Mouse (Mus musculus) adrenal gland, adult (tissue): Measurements from ENCODE around the gene Ooep.
"Not testable (repeated sequence)": the region's sequence is repeated elsewhere in the genome, so short reads cannot be mapped to it uniquely, and the experiment has no call there.

Source experiments
- DNase-seq, 2 experiments: peaks; one replicate each; pipeline ENCODE4 v3.0.0; 2022 to 2023; ENCODE audit warnings: low spot score in 1 of 2; ENCODE audit not compliant: inconsistent age in 2 of 2

Gene Ooep

GRCm38 (mm10) chr9:78367959-78368358, 10.6 kb downstream of the Ooep start, which contains the start of gene Dppa5a:
Gene Dppa5a, minus strand, starts transcription at chr9:78368177.
- DNase-seq = not testable (repeated sequence)

GRCm38 (mm10) chr9:78365850-78366544, 12.5 kb downstream of the Ooep start:
- no peak for DNase-seq

- DNase-seq = no peak
Observed at GRCm38 (mm10) chr9:78364701-78365100, 13.8 kb downstream of the Ooep start.

DNA sequence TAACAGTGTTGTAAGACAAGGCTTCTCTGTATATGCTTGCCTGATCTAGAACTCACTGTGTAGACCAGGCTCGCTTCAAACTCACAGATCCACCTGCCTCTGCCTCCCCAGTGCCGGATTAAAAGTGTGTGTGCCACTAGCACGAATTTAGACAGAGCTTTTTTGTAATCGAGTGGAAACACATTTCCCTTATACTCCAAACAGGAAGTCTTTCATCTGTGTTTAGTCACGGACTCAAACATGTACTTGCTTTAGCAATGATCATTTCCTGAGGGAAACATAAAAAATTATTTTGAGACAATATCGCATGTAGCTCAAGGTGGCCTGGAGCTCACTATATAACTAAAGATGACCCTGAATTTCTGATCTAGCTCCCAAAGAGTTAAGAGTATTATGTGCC, 15.2 kb downstream of the Ooep start:
- no peak for DNase-seq

GRCm38 (mm10) chr9:78360484-78360872, 18.0 kb downstream of the Ooep start:
- no peak for DNase-seq

GRCm38 (mm10) chr9:78359750-78360483, 18.6 kb downstream of the Ooep start:
- DNase-seq = no peak

DNA sequence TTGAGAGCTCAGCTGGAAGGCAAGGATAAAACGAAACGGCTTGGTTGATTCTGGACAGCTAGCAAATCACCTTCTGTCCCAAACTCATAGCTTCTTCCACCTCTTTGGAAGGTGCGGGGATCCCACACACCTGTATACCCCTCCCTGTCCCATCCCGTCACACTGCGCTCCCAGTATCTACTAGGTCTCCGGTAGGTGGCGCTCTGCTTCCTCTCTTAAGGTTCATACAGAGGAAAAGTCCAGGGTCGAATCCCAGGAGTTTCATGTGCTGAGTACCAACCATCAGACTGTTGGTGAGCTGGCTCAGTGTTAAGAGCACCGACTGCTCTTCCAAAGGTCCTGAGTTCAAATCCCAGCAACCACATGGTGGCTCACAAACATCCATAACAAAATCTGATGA, 20.5 kb downstream of the Ooep start:
- peak; percentile 47 to 80 for DNase-seq

GRCm38 (mm10) chr9:78355611-78356010, 22.9 kb downstream of the Ooep start, which contains the start of gene Gsta2:
Gene Gsta2, minus strand, starts transcription at chr9:78355788.
- DNase-seq = no peak

- no peak for DNase-seq
Observed at GRCm38 (mm10) chr9:78354665-78355578, 23.6 kb downstream of the Ooep start.

GRCm38 (mm10) chr9:78351504-78352220, 26.9 kb downstream of the Ooep start:
- peak; percentile 46 to 70 for DNase-seq

DNA sequence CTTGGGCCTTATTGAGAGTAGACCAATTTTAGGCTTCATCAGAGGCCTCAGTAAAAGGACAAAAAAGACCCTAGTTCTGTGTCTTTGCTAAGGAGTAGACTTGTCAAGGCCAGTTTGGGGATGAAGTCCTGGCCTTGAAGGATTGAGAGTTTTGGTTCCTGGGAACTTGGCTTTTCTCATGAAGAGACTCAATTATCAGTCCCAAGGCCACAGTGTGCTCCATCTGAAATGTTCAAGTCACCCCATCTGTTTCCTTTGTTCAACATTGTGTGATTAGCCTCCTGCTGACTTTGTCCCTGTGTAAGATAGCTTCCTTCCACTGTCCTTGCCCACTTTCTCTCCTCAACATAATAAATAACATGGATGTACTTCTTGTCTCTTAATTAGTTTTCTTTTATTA, 28.5 kb downstream of the Ooep start:
- not testable (repeated sequence) for DNase-seq

GRCm38 (mm10) chr9:78349141-78349540, 29.4 kb downstream of the Ooep start:
- not testable (repeated sequence) for DNase-seq

DNA sequence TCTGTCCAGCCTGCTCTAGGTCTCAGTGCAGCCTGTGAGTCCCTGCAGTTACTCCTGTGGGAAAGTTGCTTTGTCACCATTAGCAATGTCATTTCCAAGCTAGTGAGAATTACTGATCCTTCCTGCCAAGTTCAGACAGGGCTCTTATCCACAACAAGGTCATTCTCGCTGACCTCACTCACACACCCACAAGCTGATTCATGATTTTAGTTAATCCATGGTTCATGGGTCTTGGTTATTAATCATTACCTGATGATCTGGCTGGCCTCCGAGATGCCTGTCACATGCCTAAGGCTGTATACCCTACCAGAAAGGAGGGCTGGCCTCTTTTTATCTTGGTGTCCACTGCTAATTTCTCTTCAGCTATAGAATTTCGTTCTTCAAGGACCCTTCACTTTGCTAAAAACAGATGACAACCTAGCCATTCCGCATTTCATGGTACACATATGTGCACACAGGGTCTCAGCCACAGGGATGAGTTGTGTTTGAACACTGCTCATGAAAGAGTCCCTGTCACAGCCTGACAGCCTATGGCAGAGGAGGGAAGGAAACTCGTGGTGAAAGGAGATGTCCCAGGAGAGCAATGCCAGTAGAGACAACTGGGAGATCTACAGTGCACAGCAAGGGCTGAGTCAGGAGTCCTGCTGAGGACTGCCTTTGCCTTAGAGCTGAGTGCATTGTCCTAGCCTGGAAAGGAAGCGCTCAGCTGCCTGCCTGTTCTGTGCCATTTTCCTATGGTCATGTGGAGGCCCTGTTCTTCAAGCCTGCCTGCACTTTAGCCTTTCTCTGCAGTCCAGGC, 30.1 kb downstream of the Ooep start:
- DNase-seq = peak; percentile 40 to 88

- DNase-seq = no peak
Observed at GRCm38 (mm10) chr9:78347004-78347403, 31.5 kb downstream of the Ooep start.

- DNase-seq = not testable (repeated sequence)
Observed at GRCm38 (mm10) chr9:78345235-78345634, 33.3 kb downstream of the Ooep start.

- not testable (repeated sequence) for DNase-seq
Observed at GRCm38 (mm10) chr9:78343055-78343454, 35.5 kb downstream of the Ooep start.

- DNase-seq = not testable (repeated sequence)
Observed at GRCm38 (mm10) chr9:78342494-78342893, 36.0 kb downstream of the Ooep start.

GRCm38 (mm10) chr9:78340324-78340723, 38.2 kb downstream of the Ooep start:
- peak; percentile 22 to 67 for DNase-seq

DNA sequence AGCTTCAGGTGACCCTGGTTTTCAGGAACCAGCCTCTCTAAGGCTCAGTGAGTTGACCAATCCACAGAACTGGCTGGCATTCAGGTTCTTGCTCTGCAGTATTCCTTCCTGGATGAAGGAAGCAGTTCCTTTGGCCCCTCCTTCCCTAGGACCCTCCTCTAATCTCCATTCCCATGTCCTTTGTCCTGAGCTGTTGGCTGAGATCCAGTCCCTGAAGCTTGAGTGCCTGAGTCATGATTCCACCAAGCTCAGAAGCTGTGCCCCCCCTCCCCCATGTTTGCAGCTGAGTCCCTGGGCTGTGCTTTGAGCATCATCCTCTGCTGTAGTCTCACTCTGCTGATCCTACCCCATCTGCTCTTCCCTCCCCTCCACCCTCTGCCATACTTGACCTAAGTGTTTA, 41.5 kb downstream of the Ooep start:
- not testable (repeated sequence) for DNase-seq

GRCm38 (mm10) chr9:78327289-78327688, 51.2 kb downstream of the Ooep start, which contains the start of gene Omt2b:
Gene Omt2b, plus strand, starts transcription at chr9:78327589.
- not testable (repeated sequence) for DNase-seq
